Mouse (Mus musculus): ENCODE measurements around the gene Cpxm2. TPM values are rescaled to one million over a fixed set of nuclear protein-coding genes. Genes with fewer than 3 reads are reported as not detected.

Gene Cpxm2
- total RNA-seq, 2 experiments from 2014 or later = not detected

DNA sequence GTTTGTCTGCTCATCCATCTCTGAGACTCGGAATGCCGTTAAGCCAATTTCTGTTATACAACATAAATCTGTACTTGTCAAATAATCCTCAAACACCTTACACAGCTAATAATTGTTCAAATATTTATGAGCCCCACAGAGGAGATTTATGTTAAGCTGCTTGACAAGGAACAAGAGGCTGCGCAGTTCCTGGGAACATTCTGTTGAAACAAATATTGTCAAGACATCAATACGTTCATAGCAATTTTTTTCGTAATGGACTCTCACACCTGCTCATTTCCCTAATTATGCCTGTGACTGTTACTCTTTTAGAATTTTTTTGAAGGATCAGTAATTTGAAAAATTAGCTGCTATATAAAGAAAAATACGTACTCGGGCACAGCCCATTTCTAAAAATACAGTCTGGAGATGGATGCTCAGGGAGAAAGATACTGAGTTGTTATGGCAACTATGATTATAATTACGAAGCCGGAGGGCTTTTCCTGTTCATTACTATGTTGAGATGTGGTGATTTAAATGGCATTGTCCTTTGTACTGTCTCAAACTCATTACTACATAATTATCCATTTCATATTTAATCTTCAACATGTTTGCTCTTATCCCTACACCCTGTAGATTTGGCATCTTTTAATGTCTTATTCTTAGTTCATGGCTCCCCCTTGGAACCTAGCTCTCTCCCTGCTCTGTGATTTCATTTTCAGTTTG lies 3.9 kb upstream of the Cpxm2 start:
- no peak for ATAC-seq (replicated peaks; ENCODE audit: low FRiP score, poor library complexity, severe bottlenecking)

- ATAC-seq (replicated peaks; ENCODE audit: low FRiP score, poor library complexity, severe bottlenecking) = no peak
Observed at GRCm38 (mm10) chr7:132153725-132154147, 803 bp downstream of the Cpxm2 start.

DNA sequence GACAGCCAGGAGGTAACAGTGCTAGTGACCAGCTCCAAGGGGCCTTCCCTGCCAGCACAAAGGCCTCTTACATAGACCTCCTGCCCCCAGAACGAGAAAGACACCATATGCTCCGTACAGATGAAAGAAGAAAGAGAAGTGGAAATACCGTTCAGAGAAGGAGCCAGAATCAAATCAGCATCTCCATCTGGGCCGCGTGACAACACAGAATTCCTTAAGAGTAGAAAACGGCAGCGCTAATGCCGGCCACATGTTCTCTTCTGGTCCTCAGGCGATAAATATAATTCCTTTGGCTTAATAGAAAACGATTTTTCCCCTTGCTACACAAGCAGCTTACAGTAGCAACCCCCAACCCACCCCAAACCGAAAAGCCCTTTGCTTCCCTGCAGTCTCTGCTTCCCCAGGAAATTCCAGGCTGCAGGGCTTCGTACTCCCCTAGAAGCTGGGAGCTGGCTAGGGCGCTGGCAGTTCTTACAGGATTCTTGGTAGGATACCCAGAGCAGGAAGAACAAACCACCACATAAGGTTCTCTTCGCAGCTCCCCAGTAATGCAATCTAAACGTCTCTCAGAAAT lies 9.2 kb downstream of the Cpxm2 start:
- ATAC-seq (replicated peaks; ENCODE audit: low FRiP score, poor library complexity, severe bottlenecking) = no peak

DNA sequence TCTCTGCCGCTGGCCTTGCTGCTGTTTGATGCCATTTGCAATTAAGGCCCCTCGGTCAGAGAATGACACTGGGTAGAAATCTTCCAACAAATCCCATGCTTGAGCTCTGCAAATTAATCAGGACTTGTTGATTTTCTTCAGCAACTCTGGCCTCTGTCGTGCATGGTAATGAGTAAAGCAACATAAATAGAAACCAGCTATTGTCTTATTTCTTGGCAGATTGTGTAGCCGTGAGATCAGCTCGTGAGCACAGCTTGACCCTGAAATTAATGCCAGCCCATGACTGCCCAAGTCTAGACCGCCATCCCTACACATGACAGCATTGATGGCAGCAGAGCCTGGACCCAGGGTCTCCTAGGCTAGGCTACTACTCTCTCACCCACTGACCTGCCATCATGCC lies 25.9 kb downstream of the Cpxm2 start:
- no peak for ATAC-seq (replicated peaks; ENCODE audit: low FRiP score, poor library complexity, severe bottlenecking)

GRCm38 (mm10) chr7:132124948-132125347 lies 29.6 kb downstream of the Cpxm2 start:
- ATAC-seq (replicated peaks; ENCODE audit: low FRiP score, poor library complexity, severe bottlenecking) = no peak

- ATAC-seq (replicated peaks; ENCODE audit: low FRiP score, poor library complexity, severe bottlenecking) = no peak
Observed at GRCm38 (mm10) chr7:132123211-132123610, 31.3 kb downstream of the Cpxm2 start.

- ATAC-seq (replicated peaks; ENCODE audit: low FRiP score, poor library complexity, severe bottlenecking) = no peak
Observed at GRCm38 (mm10) chr7:132119817-132120216, 34.7 kb downstream of the Cpxm2 start.

DNA sequence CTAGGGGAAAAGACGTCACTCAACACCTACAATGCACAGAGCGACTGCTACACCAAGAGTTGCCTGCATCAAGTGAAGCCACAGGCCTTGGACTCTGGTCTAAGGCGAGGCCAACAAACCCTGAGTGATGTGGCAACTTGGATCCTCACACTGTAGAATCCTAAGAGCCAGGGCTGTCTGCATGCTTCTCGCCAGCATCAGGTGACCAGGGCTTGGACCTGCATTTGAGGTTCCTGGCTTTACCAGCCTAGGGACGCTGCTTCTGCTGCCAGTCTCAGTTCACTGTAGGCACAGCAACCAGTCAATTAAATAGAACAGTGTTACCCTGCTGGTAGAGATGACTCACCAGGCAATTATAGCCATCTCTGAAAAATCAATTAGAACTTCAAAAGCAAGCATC lies 42.8 kb downstream of the Cpxm2 start:
- no peak for ATAC-seq (replicated peaks; ENCODE audit: low FRiP score, poor library complexity, severe bottlenecking)

- ATAC-seq (replicated peaks; ENCODE audit: low FRiP score, poor library complexity, severe bottlenecking) = no peak
Observed at GRCm38 (mm10) chr7:132110308-132110707, 44.2 kb downstream of the Cpxm2 start.

DNA sequence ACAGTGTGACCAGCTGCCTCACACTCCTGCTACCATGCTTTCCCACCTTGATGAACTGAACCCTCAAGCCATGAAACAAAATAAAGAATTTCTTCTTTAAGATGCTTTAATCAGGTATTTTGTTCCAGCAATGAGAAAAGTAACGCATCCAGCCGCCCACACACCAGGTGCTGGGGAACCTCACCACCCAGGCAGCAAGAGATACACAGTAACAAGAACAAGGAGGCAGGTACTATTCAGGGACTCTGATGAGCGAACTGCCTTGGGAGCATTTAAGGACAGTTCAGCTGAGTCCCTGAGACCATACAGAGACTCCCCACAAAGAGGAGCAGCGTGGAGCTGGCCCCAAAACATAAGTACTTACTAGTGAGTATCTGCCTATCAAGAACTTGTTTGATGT lies 47.6 kb downstream of the Cpxm2 start:
- ATAC-seq (replicated peaks; ENCODE audit: low FRiP score, poor library complexity, severe bottlenecking) = no peak

DNA sequence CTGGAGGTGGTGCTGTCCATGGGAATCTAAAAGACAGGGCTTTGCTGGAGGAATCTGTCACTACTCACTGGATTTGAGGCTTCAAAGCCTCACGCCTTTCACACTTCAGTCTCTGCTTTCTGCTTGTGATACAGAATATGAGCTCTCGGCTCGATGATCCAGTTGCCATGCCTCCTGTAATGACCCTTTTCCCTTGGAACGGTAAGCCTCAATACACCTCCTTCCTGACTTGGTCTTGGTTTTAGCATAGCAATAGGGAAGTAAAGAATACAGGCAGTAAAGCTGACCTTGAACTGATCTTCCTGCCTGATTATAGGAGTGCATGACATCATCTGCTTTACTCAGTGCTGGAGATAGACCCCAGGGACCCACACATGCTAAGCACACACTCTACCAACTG lies 49.2 kb downstream of the Cpxm2 start:
- no peak for ATAC-seq (replicated peaks; ENCODE audit: low FRiP score, poor library complexity, severe bottlenecking)

- no peak for ATAC-seq (replicated peaks; ENCODE audit: low FRiP score, poor library complexity, severe bottlenecking)
Observed at GRCm38 (mm10) chr7:132098441-132098840, 56.1 kb downstream of the Cpxm2 start.

DNA sequence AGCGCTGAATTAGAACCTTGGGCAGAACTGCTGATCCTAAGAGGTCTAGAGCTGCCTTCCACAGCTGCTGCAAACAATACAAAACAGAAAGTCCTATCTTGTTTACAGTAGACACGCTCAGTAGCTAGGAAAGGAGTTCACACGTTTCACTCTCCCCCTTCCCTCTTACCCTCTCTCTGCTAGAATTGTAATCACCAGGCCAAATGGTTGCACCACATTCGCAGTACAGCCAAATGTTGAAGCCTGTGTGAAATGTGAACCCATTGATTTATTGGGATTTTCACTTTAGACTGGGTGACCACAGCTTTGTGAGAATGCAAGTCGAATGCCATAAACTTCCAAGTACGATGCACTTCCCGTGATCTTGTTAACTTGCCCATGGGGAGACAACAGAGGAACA lies 59.9 kb downstream of the Cpxm2 start:
- no peak for ATAC-seq (replicated peaks; ENCODE audit: low FRiP score, poor library complexity, severe bottlenecking)

DNA sequence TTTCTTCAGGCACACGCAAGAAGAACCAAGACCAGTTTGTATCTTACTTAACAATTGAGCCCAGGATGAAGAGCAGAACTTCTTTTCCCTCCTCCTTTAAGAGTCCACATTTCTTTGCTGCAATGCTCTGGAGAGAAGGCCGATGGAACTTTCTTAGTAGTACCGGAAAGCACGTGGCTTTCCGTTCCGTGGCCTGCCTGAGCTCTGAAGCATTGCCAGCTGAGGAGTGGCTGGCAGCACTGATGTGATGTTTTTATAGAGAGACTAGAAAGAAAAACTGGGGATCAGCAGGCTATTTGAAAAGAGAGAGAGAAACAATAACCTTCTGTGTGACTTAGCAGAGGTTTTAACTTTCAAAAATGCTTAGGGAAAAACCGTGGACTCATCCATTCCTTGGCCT lies 63.0 kb downstream of the Cpxm2 start:
- no peak for ATAC-seq (replicated peaks; ENCODE audit: low FRiP score, poor library complexity, severe bottlenecking)

DNA sequence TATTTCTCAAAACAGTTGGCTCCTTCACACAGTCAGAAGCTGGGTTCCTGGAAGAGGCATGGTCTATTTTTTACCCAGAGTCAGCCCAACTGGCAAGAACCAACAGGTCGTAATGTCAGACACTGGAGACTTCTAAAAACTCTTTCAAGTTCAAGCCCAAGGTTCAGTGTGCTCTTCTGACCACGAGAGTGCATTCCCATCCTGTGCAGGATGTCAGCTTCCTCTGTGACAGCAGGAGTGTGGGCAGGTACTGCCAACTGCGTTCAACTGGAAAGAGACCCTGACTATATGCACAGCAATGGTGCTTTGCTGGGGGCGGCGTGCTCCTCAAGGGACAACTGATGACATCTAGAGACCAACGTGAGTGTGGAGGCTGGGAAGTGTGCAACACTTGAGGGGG lies 65.9 kb downstream of the Cpxm2 start:
- ATAC-seq (replicated peaks; ENCODE audit: low FRiP score, poor library complexity, severe bottlenecking) = no peak

DNA sequence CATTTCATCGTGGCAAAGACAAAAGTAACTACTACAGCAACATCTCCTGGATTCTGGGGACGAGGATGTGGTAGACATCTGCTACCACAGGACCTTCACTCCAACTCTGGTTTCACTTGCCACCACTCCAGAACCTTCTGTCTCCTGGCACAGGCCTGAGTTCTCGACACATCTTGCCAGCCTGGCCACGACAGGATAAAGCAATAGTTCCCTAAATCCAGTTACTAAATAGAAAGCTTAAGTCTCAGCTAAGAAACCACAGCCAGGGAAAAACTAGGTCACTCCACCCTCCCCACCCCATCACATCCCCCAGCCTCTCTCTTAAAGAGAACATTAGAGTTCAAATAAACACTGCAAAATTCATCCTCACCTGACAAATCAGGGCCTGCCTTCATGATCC lies 66.4 kb downstream of the Cpxm2 start:
- no peak for ATAC-seq (replicated peaks; ENCODE audit: low FRiP score, poor library complexity, severe bottlenecking)

DNA sequence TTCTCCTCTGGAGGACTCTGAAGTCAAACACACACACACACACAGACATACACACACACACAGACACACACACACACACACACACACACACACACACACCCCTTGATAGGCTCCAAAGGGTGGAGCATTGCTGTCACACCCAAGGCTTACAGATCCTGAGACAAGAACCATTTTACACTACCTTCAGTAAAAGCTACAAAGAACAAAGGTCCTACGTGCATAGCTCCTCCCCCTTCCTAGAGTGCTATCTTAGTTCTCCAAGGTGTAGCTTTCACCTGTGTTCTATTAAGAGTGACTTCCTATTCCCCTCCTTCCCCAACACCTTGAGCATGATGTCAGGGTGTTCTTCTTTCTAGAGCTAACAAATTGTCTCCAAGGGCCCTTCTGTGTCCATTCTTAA lies 78.7 kb downstream of the Cpxm2 start:
- no peak for ATAC-seq (replicated peaks; ENCODE audit: low FRiP score, poor library complexity, severe bottlenecking)

DNA sequence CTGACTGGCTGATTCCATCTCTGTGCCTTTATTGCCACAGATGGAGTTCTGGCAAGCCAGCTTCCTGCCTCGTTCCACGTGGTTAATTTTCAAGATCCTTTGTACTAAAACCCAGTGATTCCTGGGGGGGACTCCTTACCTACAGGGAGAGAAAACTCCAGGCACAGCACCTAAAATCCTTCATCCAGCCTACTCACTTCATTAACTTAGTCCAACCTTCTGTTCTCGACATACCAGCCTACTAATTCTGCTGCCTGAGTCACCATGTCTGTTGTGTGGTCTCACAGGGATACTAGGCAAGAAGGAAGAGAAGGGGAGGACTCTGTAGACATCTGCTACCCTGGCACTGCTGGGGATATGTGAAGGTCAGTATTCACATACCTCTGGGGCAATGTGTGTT lies 80.0 kb downstream of the Cpxm2 start:
- no peak for ATAC-seq (replicated peaks; ENCODE audit: low FRiP score, poor library complexity, severe bottlenecking)

DNA sequence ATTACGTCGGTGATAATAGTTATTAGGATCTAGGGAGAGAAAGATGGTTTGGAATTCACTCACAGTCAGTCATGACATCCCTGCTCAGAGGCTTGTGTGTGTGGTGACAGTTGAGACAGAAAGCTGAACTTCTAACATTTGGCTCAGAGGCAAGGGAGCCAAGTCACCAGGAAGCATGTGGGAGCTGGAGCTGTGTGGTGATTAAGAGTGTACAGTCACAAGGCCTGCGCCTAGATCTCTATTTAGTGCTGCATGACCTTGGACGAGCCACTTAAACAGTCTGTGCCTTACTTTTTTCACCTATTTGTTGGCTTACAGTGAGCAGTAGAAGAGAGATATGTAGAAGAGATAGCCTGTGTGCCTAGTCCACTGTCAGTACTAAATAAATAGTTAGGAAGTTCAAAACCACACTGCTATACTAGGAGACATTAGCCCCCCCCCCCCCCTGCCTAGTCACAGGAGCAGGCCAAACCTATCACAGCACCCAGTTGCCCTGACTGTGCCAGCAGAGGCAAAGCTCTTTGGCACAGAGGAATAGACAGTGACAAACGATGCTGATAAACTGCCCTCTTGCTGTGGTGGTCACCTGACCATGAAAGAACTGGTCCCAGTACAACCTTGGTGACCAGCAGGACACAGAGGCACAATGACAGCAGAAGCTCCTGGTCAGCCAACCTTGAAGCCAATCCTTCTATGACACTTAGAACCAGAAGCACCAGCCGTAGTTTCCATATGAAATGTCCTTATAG lies 83.5 kb downstream of the Cpxm2 start:
- no peak for ATAC-seq (replicated peaks; ENCODE audit: low FRiP score, poor library complexity, severe bottlenecking)

- ATAC-seq (replicated peaks; ENCODE audit: low FRiP score, poor library complexity, severe bottlenecking) = no peak
Observed at GRCm38 (mm10) chr7:132067951-132068350, 86.6 kb downstream of the Cpxm2 start.

DNA sequence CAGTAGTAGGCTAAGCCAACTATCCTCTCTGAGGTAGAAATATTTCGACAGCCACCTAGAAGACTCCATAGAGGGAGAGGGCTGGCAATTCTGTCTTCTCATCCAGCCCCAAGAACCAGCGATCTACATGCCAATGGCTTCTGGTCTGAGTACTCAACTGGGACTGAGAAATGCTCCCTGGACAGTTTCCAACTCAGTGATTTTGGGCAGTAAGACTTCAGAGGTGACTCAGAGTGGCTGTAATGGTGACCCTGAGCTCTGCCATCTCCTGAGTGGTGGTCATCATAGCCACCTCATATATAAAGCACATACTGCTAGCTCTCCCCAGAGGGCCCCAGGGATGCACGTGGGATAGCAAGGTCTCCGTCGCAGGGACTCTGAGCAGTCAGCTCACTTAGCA lies 87.0 kb downstream of the Cpxm2 start:
- no peak for ATAC-seq (replicated peaks; ENCODE audit: low FRiP score, poor library complexity, severe bottlenecking)
